Mouse (Mus musculus) natural killer cell, adult 2 months (primary cell): ENCODE data around the gene Col8a1.

Experiments
- DNase-seq, 2 experiments: peaks; one replicate each; pipeline ENCODE4 v3.0.0; 2022; ENCODE audit warnings: low spot score in 2 of 2

Col8a1 gene

DNA sequence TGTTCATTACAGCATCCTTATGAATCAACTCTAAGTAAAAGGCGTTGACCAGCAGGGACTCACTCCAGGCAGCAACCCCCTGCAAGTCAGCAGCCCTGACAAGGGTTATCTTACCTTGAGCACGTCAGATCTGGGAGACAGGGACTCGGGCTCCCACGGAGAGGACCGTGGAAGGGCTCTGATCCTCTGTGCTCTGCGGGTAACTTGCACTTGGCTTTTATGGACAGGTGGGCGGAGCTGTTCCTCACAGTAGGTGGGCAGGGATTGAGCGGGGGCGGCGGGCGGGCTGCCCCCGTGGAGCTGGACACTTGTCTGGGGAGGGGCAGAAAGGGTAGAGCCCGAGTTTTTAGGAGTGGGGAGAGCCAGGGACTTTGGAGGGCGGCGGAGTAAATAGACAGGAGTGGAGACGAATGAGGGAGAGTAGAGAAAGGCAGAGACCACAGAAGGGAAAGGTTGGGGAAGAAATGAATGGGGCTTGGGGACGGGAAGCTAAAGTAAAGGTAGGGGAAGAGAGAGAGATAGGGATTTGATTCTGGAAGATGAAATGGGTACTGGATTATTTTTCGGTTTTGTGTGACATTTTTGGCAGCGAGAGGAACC lies at the start of gene Col8a1:
Gene Col8a1, minus strand, starts transcription at position 212 of the 600 bp plus-strand sequence.
- DNase-seq, result no peak

DNA sequence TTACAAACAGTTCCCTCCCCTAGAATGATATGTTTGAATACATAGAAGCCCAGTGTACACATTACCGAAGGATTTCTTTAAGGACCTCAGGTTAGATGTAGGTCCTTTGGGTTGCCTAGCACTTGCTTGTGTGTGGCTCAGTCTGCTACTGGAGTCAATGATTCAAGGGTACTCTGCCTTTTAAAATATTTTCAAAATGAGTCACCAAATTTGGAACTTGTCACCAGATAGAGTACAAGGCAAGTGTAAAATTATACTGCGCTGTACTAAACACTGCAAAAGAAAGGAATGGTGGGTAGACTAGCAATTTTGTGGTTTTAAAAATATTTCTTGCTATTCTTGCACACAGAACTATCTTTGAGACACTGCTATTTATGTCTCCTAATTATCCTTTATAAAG lies 47.3 kb upstream of the Col8a1 start:
- DNase-seq, result no peak

DNA sequence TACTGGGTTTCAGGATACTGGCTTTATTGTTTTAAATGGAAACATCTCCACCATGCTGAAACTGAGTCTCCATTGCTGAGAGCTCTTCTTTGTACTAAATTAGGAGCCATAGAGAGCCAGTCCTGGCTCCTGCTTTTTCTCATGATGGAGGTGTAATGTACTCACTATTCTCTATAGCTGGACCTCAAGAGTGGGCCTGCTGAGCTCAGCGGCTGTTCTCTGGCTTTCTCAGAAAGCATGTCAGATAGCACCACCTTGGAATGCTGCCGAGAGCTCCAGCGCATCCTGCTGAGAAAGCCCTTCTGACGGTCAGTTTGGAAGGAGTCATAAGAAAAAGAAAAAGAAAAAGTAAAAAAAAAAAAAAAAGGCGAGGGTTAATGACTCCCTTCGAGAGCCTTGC lies 41.8 kb upstream of the Col8a1 start:
- no peak for DNase-seq

DNA sequence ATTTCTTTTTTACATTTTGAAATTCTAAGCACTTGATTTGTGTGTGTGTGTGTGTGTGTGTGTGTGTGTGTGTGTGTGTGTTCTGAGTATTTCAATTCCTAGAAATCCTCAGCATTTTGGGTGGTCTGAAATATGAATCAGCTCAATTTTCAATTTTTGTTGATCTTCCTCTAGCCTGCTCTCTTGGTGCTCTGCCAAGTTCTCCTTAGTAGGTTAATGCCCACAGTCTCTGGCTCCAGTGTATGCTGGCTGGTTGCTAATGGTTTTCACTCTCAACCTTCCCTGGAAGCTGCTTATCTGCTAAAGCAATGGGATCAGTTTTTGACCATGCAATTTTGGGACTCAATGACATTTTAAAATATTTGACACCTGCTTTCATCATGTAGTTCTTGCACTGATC lies 24.5 kb upstream of the Col8a1 start:
- no peak for DNase-seq

DNA sequence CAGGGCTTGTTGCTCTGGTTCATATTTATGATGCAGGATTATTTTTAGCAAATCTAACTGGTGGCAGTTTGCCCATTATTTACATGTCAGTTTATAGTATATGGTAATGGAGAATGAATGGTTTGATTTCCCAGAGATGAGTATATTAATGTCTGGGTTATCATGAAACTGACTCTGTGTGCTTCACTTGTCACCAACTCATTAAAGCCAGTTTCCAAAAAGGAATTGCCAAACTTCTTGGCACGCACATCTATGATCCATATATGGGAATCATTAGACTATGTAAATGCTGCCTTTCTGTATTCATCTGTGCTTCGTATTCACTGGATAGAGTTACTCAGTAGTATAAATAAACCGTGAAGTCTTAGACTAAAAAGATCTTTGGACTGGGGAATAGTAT lies 11.1 kb upstream of the Col8a1 start:
- DNase-seq, result no peak

DNA sequence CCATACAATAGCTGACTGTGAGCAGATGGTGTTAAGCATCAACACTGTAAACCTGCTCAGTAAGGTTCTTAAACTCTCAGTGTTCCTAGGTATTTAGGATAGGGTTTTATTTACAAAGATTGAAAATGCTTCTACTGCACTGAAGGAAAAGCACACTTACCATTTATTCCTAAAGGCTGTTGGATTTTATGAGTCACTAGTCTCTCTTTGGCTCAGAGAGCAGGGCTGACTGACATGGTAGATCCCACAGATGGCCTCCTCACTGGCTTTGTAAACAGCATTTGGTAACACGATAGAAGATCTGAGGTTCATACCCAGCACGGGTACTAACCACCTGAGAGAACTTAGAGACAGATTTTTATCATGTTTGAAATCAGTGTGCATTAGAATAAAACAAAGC lies 5.3 kb upstream of the Col8a1 start:
- DNase-seq, result no peak

DNA sequence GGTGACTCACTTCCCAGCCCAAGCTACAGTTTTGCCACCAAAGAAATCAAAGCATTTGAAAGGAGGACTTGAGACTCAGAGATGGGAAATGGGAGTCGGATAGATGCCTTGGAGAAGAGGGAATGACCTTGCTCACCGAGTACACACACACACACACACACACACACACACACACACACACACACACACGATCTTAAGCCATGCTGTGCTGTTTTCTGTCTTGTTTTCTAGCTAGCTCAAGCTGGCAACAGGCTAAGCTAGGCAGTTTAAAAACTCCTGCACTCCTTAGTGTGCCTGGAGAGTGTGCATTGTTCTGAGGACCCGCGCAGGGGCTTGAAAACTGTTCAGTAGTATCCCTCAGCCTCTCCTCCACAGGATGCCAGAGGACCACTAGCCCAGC lies 1.2 kb upstream of the Col8a1 start:
- DNase-seq, result no peak

DNA sequence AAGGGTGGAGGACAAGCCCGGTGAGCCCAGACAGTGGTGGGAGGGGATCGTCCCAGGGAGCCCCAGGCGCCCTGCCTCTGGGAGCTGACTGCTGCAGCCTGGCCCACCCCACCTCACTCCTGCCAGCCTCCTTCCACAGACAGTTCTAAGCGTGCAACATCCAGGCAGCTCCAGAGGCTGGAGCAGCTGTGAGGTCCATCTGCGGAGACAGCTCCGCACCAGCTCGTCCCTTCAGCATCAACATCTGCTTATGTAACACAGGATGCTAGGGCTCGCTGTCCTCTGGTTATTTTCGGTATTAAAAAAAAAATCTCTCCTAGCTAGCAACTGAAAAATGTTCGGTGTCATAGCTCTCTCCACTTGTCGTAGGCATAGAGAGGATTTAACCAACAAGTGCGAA lies 704 bp upstream of the Col8a1 start:
- DNase-seq, result no peak

DNA sequence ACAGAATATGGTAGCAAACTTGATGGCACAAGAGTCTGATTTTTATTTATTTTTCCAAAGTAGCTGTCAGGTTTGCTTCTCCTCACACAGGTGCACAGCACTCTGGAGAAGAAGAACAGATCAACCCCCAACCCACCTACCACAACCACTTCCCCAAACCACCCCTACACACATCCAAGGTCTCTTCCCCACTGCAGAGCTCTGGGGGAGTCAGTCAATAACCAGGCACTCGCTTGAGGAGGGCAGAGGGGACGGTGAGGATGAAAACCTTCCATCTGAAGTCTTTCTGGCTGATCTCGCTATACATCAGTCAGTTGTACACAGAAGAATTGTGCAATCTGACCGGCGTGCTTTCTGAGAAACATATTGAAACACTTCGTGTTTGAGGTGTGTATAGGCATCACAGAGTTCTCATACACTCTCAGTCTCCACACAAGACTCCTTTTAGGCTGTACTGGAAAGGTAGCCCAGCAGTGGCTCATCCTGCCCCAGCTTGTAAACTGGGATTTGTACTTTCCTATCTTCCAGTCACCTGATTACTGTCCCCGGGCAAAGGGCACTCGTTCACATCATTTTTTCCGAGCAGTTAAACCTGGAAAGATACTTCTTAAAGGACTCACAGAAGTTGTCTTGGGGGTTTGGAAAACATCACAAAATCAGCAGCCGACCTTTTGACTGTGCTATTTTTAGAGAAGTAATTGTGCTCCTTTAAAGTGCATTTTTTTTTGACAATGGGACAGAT lies 827 bp downstream of the Col8a1 start:
- DNase-seq, result no peak

DNA sequence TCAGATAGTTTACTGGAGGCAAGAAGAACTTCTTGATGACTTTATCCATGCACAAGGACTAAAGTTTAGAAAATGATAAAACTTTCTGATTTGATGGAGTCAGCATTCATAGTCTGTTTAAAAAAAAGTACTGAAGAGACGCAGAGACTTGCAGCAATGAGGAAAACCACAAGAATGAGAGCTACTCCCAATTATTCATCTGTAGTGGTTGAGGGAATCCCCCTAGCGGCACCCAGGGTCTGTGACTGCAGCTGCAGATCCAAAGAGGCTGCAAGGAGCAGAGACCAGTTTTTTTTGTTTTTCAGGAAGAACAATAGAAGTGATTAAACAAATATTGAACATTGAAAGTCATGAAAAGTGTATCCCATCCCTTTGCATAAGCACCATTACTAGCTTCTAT lies 4.0 kb downstream of the Col8a1 start:
- DNase-seq, result no peak

DNA sequence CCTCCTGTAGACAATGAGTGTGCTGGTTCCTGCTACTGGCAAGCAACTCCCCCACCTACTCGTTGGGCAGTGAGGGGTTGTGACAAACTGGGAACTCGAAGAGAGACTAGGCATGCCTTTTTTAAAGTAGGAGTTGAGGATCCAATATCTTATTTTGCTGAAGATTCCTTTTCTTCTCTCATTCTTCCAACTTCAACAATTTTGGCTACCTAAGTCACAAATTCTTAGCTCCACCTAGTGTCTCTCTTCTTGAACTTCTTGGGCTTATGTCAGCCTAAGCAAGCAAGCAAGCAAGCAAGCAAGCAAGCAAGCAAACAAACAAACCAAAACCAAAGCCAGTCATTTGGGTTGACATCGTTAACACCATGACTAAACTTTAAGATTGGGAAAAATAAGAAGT lies 6.4 kb downstream of the Col8a1 start:
- no peak for DNase-seq

DNA sequence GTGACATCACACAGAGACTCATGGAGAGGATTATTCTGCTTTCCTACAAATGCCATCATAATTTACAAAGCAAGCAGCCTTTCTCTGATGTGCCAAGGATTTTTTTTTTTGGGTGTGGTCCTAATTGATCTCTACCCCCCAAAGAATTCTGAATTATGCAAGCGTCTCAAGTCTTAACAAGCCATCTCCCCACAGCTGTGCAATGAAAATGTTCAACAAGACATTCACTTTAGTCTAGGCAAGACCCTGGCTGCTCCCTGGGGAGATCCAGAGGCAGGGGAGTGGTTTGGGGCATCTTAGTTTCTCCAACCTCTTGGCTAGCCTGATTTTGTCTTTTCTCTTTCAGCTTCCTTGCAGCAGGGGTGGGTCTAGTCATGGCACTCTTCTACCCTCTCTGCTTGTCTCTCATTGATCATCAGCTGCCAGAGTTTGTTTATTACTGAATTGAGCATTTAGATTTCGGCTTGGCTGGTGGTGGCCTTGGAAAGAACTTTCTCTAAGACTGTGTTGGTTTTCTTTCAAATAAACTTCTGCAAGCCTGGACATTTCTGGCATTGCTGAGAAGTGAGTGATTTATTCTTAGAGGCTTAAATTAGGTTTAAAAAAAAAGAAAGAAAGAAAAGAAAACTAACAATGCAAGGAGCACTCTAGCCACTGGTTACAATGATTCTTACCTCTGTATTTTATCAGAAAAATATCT lies 7.0 kb downstream of the Col8a1 start:
- DNase-seq, result no peak

DNA sequence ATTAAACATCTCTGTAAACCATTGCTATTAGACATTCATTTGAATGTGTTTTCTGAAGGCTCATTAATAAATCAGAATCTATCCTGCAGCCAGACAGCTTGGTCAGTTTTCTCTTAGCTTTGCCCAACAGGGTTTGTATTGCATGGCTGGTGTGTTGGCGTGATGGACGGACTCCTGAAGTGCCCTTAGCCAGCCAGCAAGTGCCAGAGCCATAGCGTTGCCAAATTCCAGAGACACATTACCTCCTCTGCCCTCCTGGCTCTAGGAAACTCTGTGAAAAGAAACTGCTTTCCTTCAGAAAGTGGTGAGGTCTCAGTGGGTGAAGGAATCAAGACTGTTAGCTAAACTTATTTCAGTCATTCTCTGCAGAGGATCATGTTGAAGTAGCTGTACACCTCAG lies 14.4 kb downstream of the Col8a1 start:
- no peak for DNase-seq

DNA sequence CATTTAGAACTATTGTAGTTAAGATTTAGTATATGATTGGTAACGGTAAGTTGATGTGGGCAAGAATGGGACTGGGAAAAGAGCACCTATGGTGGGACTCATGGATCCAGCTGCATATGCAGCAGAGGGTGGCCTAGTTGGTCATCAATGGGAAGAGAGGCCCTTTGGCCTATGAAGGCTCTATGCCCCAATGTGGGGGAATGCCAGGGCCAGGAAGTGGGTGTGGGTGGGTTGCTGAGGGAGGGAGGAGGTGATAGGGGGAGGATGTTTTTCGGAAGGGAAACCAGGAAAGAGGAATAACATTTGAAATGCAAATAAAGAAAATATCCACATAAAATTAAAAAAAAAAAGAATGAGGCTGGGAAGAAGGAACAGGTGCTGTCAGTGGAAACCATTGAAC lies 19.6 kb downstream of the Col8a1 start:
- no peak for DNase-seq

DNA sequence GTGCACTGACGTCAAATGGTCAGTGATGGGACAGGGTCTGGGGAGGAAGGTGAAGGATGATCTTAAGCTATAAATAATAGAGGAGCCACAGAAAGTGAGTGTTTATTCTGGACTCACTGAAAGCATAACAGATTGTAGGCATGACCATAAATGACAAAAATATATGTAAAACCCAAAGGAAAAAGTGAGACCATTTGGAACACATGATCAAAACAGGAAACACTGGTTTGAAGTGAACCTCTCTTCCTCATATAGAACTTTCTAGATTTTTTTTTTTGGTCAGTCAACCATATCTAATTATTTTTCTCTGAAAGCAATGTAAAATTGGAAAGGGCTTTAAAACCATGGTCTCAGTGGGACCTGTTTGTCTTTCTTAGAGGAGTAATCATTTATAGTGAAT lies 21.0 kb downstream of the Col8a1 start:
- DNase-seq, result no peak

DNA sequence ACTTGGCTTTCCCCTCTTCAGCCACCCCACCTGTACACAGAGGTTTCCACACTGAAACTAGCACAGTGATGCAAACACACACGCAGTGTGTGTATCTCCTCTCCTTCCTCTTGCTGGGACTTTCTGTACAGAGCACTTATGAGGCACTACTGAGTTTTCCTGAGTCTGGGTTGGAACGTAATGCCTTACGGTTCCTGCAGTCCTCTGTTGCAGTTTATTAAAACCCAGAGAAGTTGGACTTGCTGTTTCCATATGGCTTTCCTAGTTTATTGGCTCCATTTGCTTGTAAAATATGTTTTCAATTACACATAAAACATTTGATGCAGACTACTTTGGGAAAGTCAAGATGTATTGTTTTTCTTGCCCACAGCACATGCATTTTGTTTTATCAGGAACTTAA lies 21.4 kb downstream of the Col8a1 start:
- no peak for DNase-seq

DNA sequence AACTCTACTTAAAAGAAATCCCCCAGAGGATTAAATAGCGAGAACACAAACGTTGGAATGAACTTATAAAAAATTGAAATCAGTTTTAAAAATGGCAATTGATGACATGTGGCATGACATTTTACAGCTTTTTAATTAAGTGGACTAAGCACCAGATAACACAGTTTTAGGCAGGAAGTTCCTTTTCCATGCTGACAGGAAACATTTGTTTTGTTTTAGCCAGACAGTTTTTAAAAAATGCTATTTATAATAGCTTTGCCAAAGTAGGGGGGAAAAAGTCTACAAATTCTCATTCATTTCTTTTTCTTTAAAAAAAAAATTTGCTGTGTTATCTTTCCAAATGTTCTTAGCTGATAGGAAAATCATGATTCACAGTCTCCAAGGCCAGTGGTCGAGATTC lies 29.6 kb downstream of the Col8a1 start:
- DNase-seq, result no peak

DNA sequence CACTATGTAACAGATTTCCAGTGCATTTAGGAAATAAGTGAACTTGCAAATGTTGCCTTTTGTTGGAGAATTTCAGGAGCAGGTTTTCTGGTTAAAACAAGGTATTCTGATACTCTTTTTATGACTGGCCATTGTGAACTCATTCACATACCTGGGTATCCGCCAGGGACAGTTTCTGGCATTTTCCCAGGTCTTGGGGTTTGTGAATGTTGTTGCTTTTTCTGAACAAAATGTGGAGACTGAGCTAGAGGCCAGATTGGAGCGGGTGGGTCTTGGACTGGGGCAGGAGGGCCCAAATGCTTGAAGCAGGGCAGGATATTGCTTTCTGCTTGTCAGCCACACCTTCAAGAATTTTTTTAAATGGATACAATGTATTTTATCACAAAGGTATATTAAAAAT lies 35.6 kb downstream of the Col8a1 start:
- DNase-seq, result no peak

DNA sequence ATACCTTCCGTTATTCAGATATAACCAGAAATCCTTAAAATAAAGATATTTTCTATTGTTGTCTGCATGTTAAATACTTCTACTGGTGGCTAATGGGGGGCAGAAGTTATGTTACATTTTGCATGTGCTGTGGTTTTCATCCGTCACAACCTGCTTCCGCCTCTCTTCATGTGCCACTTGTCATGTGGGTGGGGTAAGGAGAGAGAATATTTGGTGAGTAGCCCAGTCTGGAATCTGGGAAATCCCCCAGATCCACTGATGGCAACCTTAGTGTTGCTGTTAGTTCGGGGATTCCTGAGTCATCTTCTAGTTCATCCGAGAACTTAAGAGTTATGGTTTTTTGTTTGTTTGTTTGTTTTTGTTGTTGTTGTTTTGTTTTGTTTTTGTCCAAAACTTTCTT lies 55.8 kb downstream of the Col8a1 start:
- DNase-seq, result no peak

DNA sequence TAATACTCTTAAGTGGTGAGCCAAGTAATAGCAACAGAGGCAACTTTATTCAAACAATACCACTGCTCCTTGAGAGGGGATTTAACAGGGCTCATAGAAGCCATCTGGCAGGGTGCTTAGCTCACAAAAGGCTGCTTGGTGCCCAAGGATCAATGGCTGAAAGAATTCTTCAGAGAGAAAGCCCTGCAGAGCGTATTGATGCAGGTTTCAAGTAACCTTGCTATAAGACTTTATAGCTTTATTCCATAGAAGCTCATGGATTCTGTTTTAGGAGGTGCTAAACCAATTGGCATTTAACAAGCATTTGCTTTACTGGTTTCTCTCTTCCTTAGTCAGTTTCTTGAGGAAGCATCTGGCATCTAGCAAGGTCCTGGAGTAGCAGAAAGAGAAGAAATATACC lies 59.8 kb downstream of the Col8a1 start:
- DNase-seq, result no peak

DNA sequence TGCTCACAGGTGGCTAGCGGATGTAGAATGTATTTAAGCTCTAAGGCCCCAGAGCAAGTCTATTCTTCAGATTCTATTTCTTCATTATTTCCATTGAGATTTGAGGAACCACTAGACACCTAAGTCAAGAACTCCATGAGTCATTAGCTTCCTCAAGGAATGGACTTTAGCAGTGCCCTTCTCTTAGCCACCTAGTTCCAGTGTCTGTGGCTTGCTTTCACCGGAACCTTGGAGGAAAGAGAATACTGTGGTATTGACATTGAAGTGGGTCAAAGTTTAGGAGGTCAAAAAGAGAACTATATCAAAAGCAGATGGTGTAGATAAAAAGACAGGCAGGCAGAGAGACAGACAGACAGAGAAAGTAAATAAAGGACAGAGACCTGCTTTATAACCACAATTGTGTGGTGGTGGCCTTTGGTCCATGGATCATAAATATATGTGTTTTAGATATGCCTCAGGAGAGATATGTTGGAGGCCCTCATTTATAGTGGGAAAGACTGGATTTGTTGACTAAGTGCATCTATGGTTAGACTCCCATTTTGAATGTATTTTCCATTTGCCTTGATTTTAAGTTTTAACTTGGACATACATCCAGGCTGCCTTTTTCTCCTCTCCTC lies 60.5 kb downstream of the Col8a1 start:
- DNase-seq, result no peak

DNA sequence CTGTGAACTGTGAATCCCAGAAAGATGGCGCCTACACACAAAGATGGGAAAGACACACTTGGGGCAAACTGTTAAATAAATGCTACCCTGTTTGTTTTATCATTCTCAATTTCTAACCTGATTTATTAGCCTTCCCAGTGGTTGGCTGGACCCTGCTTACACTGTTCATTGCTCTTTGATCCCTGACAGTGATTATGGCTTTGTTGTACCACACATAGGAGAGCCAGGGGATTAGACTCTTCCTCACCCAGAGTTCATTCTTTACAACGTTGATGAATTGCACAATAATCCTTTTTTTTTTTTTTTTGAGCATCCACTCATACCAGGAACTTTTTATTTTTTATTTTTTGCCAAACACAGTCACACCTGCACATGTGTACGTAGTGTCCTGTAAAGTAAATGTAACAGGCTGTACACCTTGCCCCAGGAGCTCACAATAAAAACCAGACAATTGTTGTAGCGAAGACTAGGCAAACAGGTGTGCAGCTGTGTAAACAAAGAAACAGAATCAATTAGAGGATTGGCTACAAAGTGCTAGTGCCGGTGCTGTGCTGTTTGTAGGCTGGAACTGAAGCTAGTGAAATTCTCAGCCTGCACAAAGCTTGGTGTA lies 68.6 kb downstream of the Col8a1 start:
- DNase-seq, result no peak
